14 mouse cellular contexts compared by ENCODE assay signal in the genomic region with DNA sequence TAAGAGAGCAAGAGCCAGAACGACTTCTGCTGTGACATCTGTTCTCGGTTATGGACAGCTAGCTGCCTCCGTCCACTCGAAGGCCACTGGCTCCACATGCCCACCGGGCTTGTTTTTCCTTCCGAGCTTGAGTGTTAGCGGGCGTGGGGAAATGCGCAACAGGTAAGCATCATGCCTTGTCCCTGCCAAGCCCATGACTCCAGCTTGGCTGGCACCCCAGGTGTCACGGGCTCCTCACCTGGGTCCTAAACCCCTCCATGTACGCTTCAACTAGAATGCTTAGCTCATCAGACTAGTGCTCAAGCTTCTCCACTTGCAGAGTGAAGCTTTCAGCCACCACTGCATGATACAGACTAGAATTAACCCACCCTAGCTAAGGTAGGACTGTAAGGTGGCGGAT. TPM values are rescaled to one million over a fixed set of nuclear protein-coding genes. Genes with fewer than 3 reads are reported as not detected.
DNase-seq lines count a peak whose midpoint lies in the region; ATAC-seq and TF ChIP-seq lines count a peak whose summit lies in the region.
"Had no signal": no experiment of that assay in that cellular context is flagged by ENCODE, and none has a peak within 500 bp of the region (broad histone marks: within the 10 kb centered on the region; RNA-seq: fewer than 3 reads in every experiment).

No protein-coding gene starts in this region.

- H3K9ac ChIP-seq in embryonic facial prominence, embryonic 13.5 days, result 0 out of 2 replicates have a peak overlapping the region, but pooled peaks have one; percentile 21
- H3K9ac ChIP-seq in ES-E14 (ENCODE audit: insufficient read depth, low read depth, low read length, poor library complexity, severe bottlenecking), result no peak overlapping the region
- H3K9ac ChIP-seq in limb, embryonic 13.5 days, result no peak overlapping the region
- H3K9ac ChIP-seq in liver, embryonic 12.5 days, result no peak overlapping the region
- H3K9ac ChIP-seq: limb, embryonic 15.5 days had no signal

- H3K27me3 ChIP-seq in embryonic facial prominence, embryonic 13.5 days, result no peaks in the 10 kb centered on the region
- H3K27me3 ChIP-seq in embryonic facial prominence, embryonic 10.5 days (replicated peaks; ENCODE audit: low read depth, poor library complexity, severe bottlenecking), result no peaks in the 10 kb centered on the region
- no peaks in the 10 kb centered on the region for H3K27me3 ChIP-seq in limb, embryonic 13.5 days
- H3K27me3 ChIP-seq in liver, embryonic 12.5 days (replicated peaks), result no peaks in the 10 kb centered on the region
- H3K27me3 ChIP-seq: limb, embryonic 15.5 days had no signal

- H3K36me3 ChIP-seq in embryonic facial prominence, embryonic 13.5 days, result peaks cover 49% of the 10 kb centered on the region
- peaks cover 63% of the 10 kb centered on the region for H3K36me3 ChIP-seq in embryonic facial prominence, embryonic 10.5 days (replicated peaks)
- no peaks in the 10 kb centered on the region for H3K36me3 ChIP-seq in ES-E14 (ENCODE audit: control insufficient read depth, insufficient read depth, low read length, poor library complexity, severe bottlenecking)
- H3K36me3 ChIP-seq in limb, embryonic 13.5 days, result peaks cover 45% of the 10 kb centered on the region
- H3K36me3 ChIP-seq in liver, embryonic 12.5 days, result peaks cover 13% of the 10 kb centered on the region

- 46% methylated on average over 12 of the region's 12 CpGs for WGBS in embryonic facial prominence, embryonic 13.5 days
- WGBS in embryonic facial prominence, embryonic 10.5 days, result 51% methylated on average over 12 of the region's 12 CpGs
- 42% methylated on average over 12 of the region's 12 CpGs for WGBS in limb, embryonic 13.5 days
- WGBS in liver, embryonic 12.5 days (ENCODE audit: insufficient replicate concordance), result 76% methylated on average over 12 of the region's 12 CpGs

- H3K4me1 ChIP-seq in embryonic facial prominence, embryonic 13.5 days, result peaks cover 16% of the 10 kb centered on the region
- H3K4me1 ChIP-seq in embryonic facial prominence, embryonic 10.5 days, result peaks cover 12% of the 10 kb centered on the region
- H3K4me1 ChIP-seq in ES-E14 (ENCODE audit: control insufficient read depth in 2 of 2, insufficient read depth in 2 of 2, low read length in 2 of 2, poor library complexity in 1 of 2), result peaks cover 2 to 16% of the 10 kb centered on the region in 2 experiments; a peak in 3 of 4 replicates
- peaks cover 11% of the 10 kb centered on the region; the same call in 1 of the 2 replicates for H3K4me1 ChIP-seq in limb, embryonic 13.5 days
- peaks cover 35% of the 10 kb centered on the region for H3K4me1 ChIP-seq in liver, embryonic 12.5 days

- no peak overlapping the region for H3K4me2 ChIP-seq in embryonic facial prominence, embryonic 13.5 days
- H3K4me2 ChIP-seq in limb, embryonic 13.5 days (replicated peaks), result peak overlapping the region; percentile 27; the same call in 1 of the 2 replicates
- no peak overlapping the region for H3K4me2 ChIP-seq in liver, embryonic 12.5 days
- H3K4me2 ChIP-seq: limb, embryonic 15.5 days had no signal

- no peak for ATAC-seq in embryonic facial prominence, embryonic 13.5 days (ENCODE audit: insufficient number of reproducible peaks, insufficient read depth, low FRiP score, low TSS enrichment, low read depth)
- no peak for ATAC-seq in limb, embryonic 13.5 days (ENCODE audit: low FRiP score, low read depth)
- no peak for ATAC-seq in liver, embryonic 12.5 days
- ATAC-seq: midbrain, embryonic 16.5 days had no signal

- no peak for DNase-seq in embryonic facial prominence, embryonic 10.5 days (ENCODE audit: low spot score)
- DNase-seq in ES-E14 (ENCODE audit: low read depth, low spot score), result no peak
- peak; percentile 75 to 83 for DNase-seq in cerebellum, postnatal 25 days
- DNase-seq in thymus, postnatal 4 days, result no peak
- no peak for DNase-seq in adrenal gland, adult 8-10 months
- DNase-seq: adrenal gland, postnatal 25 days; heart, adult 2 months; heart, postnatal 14 days had no signal

- no peak overlapping the region for H3K4me3 ChIP-seq in embryonic facial prominence, embryonic 13.5 days
- H3K4me3 ChIP-seq in embryonic facial prominence, embryonic 10.5 days, result no peak overlapping the region
- peak overlapping the region in 1 of 2 experiments; percentile 11; a peak in 1 of 4 replicates for H3K4me3 ChIP-seq in ES-E14 (ENCODE audit: insufficient read depth in 1 of 2, low read depth in 1 of 2, low read length in 2 of 2, poor library complexity in 1 of 2, severe bottlenecking in 1 of 2)
- no peak overlapping the region for H3K4me3 ChIP-seq in limb, embryonic 13.5 days
- no peak overlapping the region for H3K4me3 ChIP-seq in liver, embryonic 12.5 days
- H3K4me3 ChIP-seq: heart, adult 2 months; limb, embryonic 15.5 days had no signal

- H3K27ac ChIP-seq in embryonic facial prominence, embryonic 13.5 days, result 0 out of 2 replicates have a peak overlapping the region, but pooled peaks have one; percentile 12
- no peak overlapping the region for H3K27ac ChIP-seq in embryonic facial prominence, embryonic 10.5 days (replicated peaks)
- no peak overlapping the region for H3K27ac ChIP-seq in ES-E14 (ENCODE audit: insufficient read depth, low read depth, low read length, poor library complexity, severe bottlenecking)
- no peak overlapping the region for H3K27ac ChIP-seq in limb, embryonic 13.5 days
- H3K27ac ChIP-seq in liver, embryonic 12.5 days, result no peak overlapping the region
- H3K27ac ChIP-seq: heart, adult 2 months; limb, embryonic 15.5 days; macrophage had no signal

- in situ Hi-C loops in ES-E14 (cut with MboI; ENCODE audit: low sequenced_read_pairs in 2 of 2, unreplicated experiment in 2 of 2), result no loop called here

- no peaks in the 10 kb centered on the region for H3K9me3 ChIP-seq in embryonic facial prominence, embryonic 13.5 days
- H3K9me3 ChIP-seq in embryonic facial prominence, embryonic 10.5 days, result no peaks in the 10 kb centered on the region
- no peaks in the 10 kb centered on the region for H3K9me3 ChIP-seq in ES-E14 (ENCODE audit: control insufficient read depth, insufficient read depth, low read depth, low read length)
- H3K9me3 ChIP-seq in limb, embryonic 13.5 days, result no peaks in the 10 kb centered on the region
- no peaks in the 10 kb centered on the region for H3K9me3 ChIP-seq in liver, embryonic 12.5 days (replicated peaks)
- H3K9me3 ChIP-seq: limb, embryonic 15.5 days had no signal

TF ChIP-seq in ES-E14, 5 proteins besides CTCF, POLR2A, EP300 and RAD21:
- TF ChIP-seq MAFK (IDR thresholded peaks at IDR 0.05; ENCODE audit: insufficient read depth, low read depth, low read length), result 0 out of 2 replicates have a peak, but pooled peaks have one; percentile 15
- TF ChIP-seq ZC3H11A (IDR thresholded peaks at IDR 0.05; ENCODE audit: borderline replicate concordance, low read depth, low read length), result no peak

RNA-seq across cellular contexts. Expression of a gene that starts 14.4 kb away (rescaled TPM):
- 192 and 193 TPM in 2 replicates for polyA plus RNA-seq in embryonic facial prominence, embryonic 13.5 days (2015; fragmentation: Nextera tagmentation; extraction: Ambion mirVana)
- polyA plus RNA-seq in embryonic facial prominence, embryonic 10.5 days (2016; fragmentation: Nextera tagmentation; extraction: Ambion mirVana), result 196 and 200 TPM in 2 replicates
- 25.7 and 39.7 TPM in 2 replicates for total RNA-seq in ES-E14 (2012; rRNA removed)
- 178 and 183 TPM in 2 replicates for polyA plus RNA-seq in limb, embryonic 13.5 days (2015; fragmentation: Nextera tagmentation; extraction: Ambion mirVana)
- polyA plus RNA-seq in liver, embryonic 12.5 days (2016; fragmentation: Nextera tagmentation; extraction: Ambion mirVana), result 37.2 and 38.4 TPM in 2 replicates
- total RNA-seq in adrenal gland, adult 8-10 months (2022), result 10 to 100 TPM; 39.0 to 81.8 (median 61.0) TPM

RNA-seq across cellular contexts. Expression of a gene that starts 14.5 kb away (rescaled TPM):
- 24.9 and 25.2 TPM in 2 replicates for polyA plus RNA-seq in embryonic facial prominence, embryonic 13.5 days (2015; fragmentation: Nextera tagmentation; extraction: Ambion mirVana)
- 21.0 and 22.6 TPM in 2 replicates for polyA plus RNA-seq in embryonic facial prominence, embryonic 10.5 days (2016; fragmentation: Nextera tagmentation; extraction: Ambion mirVana)
- 11.4 TPM in 2 replicates for total RNA-seq in ES-E14 (2012; rRNA removed)
- polyA plus RNA-seq in limb, embryonic 13.5 days (2015; fragmentation: Nextera tagmentation; extraction: Ambion mirVana), result 27.8 and 28.1 TPM in 2 replicates
- polyA plus RNA-seq in liver, embryonic 12.5 days (2016; fragmentation: Nextera tagmentation; extraction: Ambion mirVana), result 18.5 and 18.9 TPM in 2 replicates
- 10 to 100 TPM in 3 of 4 experiments, 1 to 10 TPM in 1; 7.0 to 16.4 (median 12.0) TPM for total RNA-seq in adrenal gland, adult 8-10 months (2022)

RNA-seq across cellular contexts. Expression of a gene that starts 40.3 kb away (rescaled TPM):
- polyA plus RNA-seq in embryonic facial prominence, embryonic 13.5 days (2015; fragmentation: Nextera tagmentation; extraction: Ambion mirVana), result 41.9 and 42.5 TPM in 2 replicates
- 50.8 and 57.3 TPM in 2 replicates for polyA plus RNA-seq in embryonic facial prominence, embryonic 10.5 days (2016; fragmentation: Nextera tagmentation; extraction: Ambion mirVana)
- total RNA-seq in ES-E14 (2012; rRNA removed), result 38.8 and 40.2 TPM in 2 replicates
- 47.7 and 49.9 TPM in 2 replicates for polyA plus RNA-seq in limb, embryonic 13.5 days (2015; fragmentation: Nextera tagmentation; extraction: Ambion mirVana)
- polyA plus RNA-seq in liver, embryonic 12.5 days (2016; fragmentation: Nextera tagmentation; extraction: Ambion mirVana), result 24.4 and 24.9 TPM in 2 replicates
- total RNA-seq in adrenal gland, adult 8-10 months (2022), result 100 to 1,000 TPM; 149 to 232 (median 189) TPM

RNA-seq across cellular contexts. Expression of a gene that starts 57.1 kb away (rescaled TPM):
- 16.7 and 17.6 TPM in 2 replicates for polyA plus RNA-seq in embryonic facial prominence, embryonic 13.5 days (2015; fragmentation: Nextera tagmentation; extraction: Ambion mirVana)
- polyA plus RNA-seq in embryonic facial prominence, embryonic 10.5 days (2016; fragmentation: Nextera tagmentation; extraction: Ambion mirVana), result 19.5 and 20.9 TPM in 2 replicates
- total RNA-seq in ES-E14 (2012; rRNA removed), result 26.1 and 33.2 TPM in 2 replicates
- polyA plus RNA-seq in limb, embryonic 13.5 days (2015; fragmentation: Nextera tagmentation; extraction: Ambion mirVana), result 13.6 and 14.2 TPM in 2 replicates
- polyA plus RNA-seq in liver, embryonic 12.5 days (2016; fragmentation: Nextera tagmentation; extraction: Ambion mirVana), result 19.0 and 19.5 TPM in 2 replicates
- total RNA-seq in adrenal gland, adult 8-10 months (2022), result 10 to 100 TPM; 46.6 to 69.0 (median 59.4) TPM

Comparison
In these comparisons a context has a peak if more than half of its experiments do, and no peak if none do; other contexts are left out.
1. DNase-seq: peak in cerebellum, postnatal 25 days (2 of 2); none in embryonic facial prominence, embryonic 10.5 days (single experiment), ES-E14 (single experiment), thymus, postnatal 4 days (single experiment) and adrenal gland, adult 8-10 months (single experiment).